In the genomic region with DNA sequence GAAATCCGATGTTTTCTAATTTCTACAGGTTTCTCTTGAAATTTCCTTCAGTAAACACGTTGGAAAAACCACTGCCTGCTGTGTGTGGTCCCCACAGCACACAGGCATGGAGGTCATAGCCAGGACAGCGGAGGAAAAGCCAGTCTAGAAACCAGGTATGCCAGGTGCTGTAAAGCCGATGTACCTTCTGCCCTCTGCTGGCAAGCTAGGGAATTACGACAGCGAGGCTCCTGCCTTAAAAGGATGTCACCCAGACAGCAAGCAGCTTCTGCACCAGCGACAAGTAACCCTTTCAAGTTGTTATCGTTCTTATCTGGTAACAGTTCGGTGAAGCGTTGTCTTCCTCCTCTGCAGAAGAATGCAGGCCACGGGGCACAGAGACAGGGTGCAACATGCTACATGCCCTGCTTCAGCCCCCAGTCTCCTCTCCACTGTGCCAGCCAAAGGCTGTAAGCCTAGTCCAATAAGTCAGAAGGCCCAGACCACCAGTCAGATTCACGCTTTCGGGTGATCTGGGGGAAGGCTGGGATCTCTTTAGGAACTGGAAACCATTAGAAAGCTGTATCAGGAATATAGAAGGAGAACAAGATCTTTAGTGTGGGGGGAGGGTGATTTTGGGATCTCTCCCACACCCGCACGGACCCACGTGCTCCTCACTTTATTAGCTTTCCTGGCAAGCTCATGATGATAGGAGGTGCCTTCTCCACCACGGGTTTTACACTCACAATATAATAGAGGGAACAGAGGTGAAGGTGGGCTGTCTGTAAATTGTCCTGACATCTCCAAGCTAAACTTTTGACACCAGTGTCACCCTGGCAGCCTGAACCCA, we compare ENCODE assay signal across 8 mouse cellular contexts.
DNase-seq lines count a peak whose midpoint lies in the region; ATAC-seq lines count a peak whose summit lies in the region.

No protein-coding gene starts in this region.

- peak; percentile 26 for DNase-seq in cerebellum, adult 11 months
- peak; percentile 51 for DNase-seq in c-Kit-negative CD71-positive TER-119-positive erythroid progenitor cells, embryonic 14.5 days (ENCODE audit: low read depth, low spot score)
- DNase-seq in hindlimb bud, embryonic 11.5 days (ENCODE audit: extremely low spot score, low read depth, low spot score): peak; percentile 73
- peak; percentile 23 to 57 for DNase-seq in left cerebral cortex, adult 8-10 months (ENCODE audit: low spot score in 2 of 2)
- DNase-seq in spleen, postnatal 10 days (ENCODE audit: low spot score in 2 of 2): peak; percentile 50 to 78

- no peak; the same call in 1 of the 2 replicates for ATAC-seq in cerebellum, adult (ENCODE audit: insufficient number of reproducible peaks, low FRiP score, low TSS enrichment)
- ATAC-seq in frontal cortex, adult (ENCODE audit: low TSS enrichment): peak; percentile 87
- ATAC-seq in megakaryocyte-erythroid progenitor cell, adult 5-6 weeks (replicated peaks; ENCODE audit: low FRiP score, low TSS enrichment, poor library complexity, severe bottlenecking): peak; percentile 87
